Mouse (Mus musculus) CD8-positive naive resting alpha-beta T cell, adult 2 months (primary cell): ENCODE data around the gene Arid2.
"Not testable (repeated sequence)": the region's sequence is repeated elsewhere in the genome, so short reads cannot be mapped to it uniquely, and the experiment has no call there.

Source experiments
- DNase-seq, 2 experiments: peaks; one replicate each; pipeline ENCODE4 v3.0.0; 2022; ENCODE audit warnings: low read depth in 2 of 2, low spot score in 2 of 2

Gene Arid2

GRCm38 (mm10) chr15:96286015-96286934 lies 1.0 kb upstream of the Arid2 start:
- DNase-seq = peak; percentile 87 to 88

GRCm38 (mm10) chr15:96286935-96287292 lies 404 bp upstream of the Arid2 start:
- DNase-seq = no peak

- peak; percentile 37 to 53 for DNase-seq
These were observed 888 bp downstream of the Arid2 start for GRCm38 (mm10) chr15:96287976-96288835.

GRCm38 (mm10) chr15:96288836-96289390 lies 1.6 kb downstream of the Arid2 start:
- DNase-seq = peak in 1 of 2 experiments; percentile 5

- no peak for DNase-seq
These were observed 2.7 kb downstream of the Arid2 start for GRCm38 (mm10) chr15:96290001-96290400.

- DNase-seq = no peak
These were observed 6.1 kb downstream of the Arid2 start for GRCm38 (mm10) chr15:96293444-96293843.

- DNase-seq = no peak
These were observed 9.8 kb downstream of the Arid2 start for GRCm38 (mm10) chr15:96297078-96297590.

GRCm38 (mm10) chr15:96297623-96298188 lies 10.4 kb downstream of the Arid2 start:
- peak; percentile 60 to 69 for DNase-seq

- DNase-seq = no peak
These were observed 22.0 kb downstream of the Arid2 start for GRCm38 (mm10) chr15:96309310-96309709.

- no peak for DNase-seq
These were observed 25.6 kb downstream of the Arid2 start for GRCm38 (mm10) chr15:96312902-96313301.

GRCm38 (mm10) chr15:96315664-96316063 lies 28.3 kb downstream of the Arid2 start:
- DNase-seq = no peak

- DNase-seq = peak in 1 of 2 experiments; percentile 28
These were observed 32.0 kb downstream of the Arid2 start for GRCm38 (mm10) chr15:96319335-96319734.

- DNase-seq = no peak
These were observed 38.5 kb downstream of the Arid2 start for GRCm38 (mm10) chr15:96325726-96326328.

GRCm38 (mm10) chr15:96328722-96329121 lies 41.4 kb downstream of the Arid2 start:
- not testable (repeated sequence) for DNase-seq

- no peak for DNase-seq
These were observed 43.2 kb downstream of the Arid2 start for GRCm38 (mm10) chr15:96330536-96330935.

GRCm38 (mm10) chr15:96332468-96333213 lies 45.3 kb downstream of the Arid2 start:
- peak in 1 of 2 experiments; percentile 21 for DNase-seq

GRCm38 (mm10) chr15:96333350-96333749 lies 46.0 kb downstream of the Arid2 start:
- no peak for DNase-seq

GRCm38 (mm10) chr15:96340924-96341323 lies 53.6 kb downstream of the Arid2 start:
- DNase-seq = no peak

- DNase-seq = no peak
These were observed 54.8 kb downstream of the Arid2 start for GRCm38 (mm10) chr15:96342097-96342496.

- DNase-seq = no peak
These were observed 55.6 kb downstream of the Arid2 start for GRCm38 (mm10) chr15:96342871-96343270.
